ENCODE assay signal across 9 mouse cellular contexts in genomic region chr6:47243863-47244606, GRCm38 (mm10).
DNase-seq lines count a peak whose midpoint lies in the region; ATAC-seq and TF ChIP-seq lines count a peak whose summit lies in the region.
"Had no signal": no experiment of that assay in that cellular context is flagged by ENCODE, and none has a peak within 500 bp of the region (broad histone marks: within the 10 kb centered on the region; RNA-seq: fewer than 3 reads in every experiment).

No protein-coding gene starts in this region.

- H3K4me2 ChIP-seq in kidney, postnatal 0 days (ENCODE audit: low read length): peak overlapping the region; percentile 25
- H3K4me2 ChIP-seq in liver, embryonic 14.5 days (ENCODE audit: low read depth): peak overlapping the region; percentile 31

- WGBS in kidney, postnatal 0 days: 20% methylated on average over 6 of the region's 6 CpGs
- 18% methylated on average over 6 of the region's 6 CpGs for WGBS in liver, embryonic 14.5 days (ENCODE audit: insufficient replicate concordance)

- H3K4me3 ChIP-seq in erythroblast, embryonic 14.5 days (replicated peaks): peak overlapping the region; percentile 62
- H3K4me3 ChIP-seq in kidney, postnatal 0 days (replicated peaks; ENCODE audit: low read depth, low read length): peak overlapping the region; percentile 21; the same call in 1 of the 2 replicates
- peak overlapping the region in 1 of 2 experiments; percentile 37; a peak in 2 of 4 replicates for H3K4me3 ChIP-seq in liver, embryonic 14.5 days (ENCODE audit: insufficient read depth in 1 of 2, low read depth in 2 of 2, low read length in 2 of 2)

- peaks cover 55% of the 10 kb centered on the region for H3K4me1 ChIP-seq in erythroblast, embryonic 14.5 days (ENCODE audit: control insufficient read depth)
- H3K4me1 ChIP-seq in kidney, postnatal 0 days (replicated peaks; ENCODE audit: insufficient read depth, low read length): no peaks in the 10 kb centered on the region
- peaks cover 0 to 9% of the 10 kb centered on the region in 2 experiments; a peak in 2 of 4 replicates for H3K4me1 ChIP-seq in liver, embryonic 14.5 days (replicated peaks; ENCODE audit: control insufficient read depth in 2 of 2, insufficient read depth in 2 of 2, low read length in 1 of 2)

- no peak for TF ChIP-seq EP300 in liver, embryonic 14.5 days (IDR thresholded peaks at IDR 0.05; ENCODE audit: low read depth)

- peak; percentile 93 for DNase-seq in brain, adult 2 months (ENCODE audit: low read depth, low spot score)
- peak; percentile 43 to 88 for DNase-seq in frontal cortex, adult 2 months (ENCODE audit: extremely low spot score in 1 of 2, low spot score in 1 of 2)
- peak; percentile 90 for DNase-seq in kidney, postnatal 0 days (ENCODE audit: low spot score)
- peak; percentile 47 to 60 (median 49) for DNase-seq in liver, embryonic 14.5 days (ENCODE audit: low read depth in 3 of 3, low spot score in 3 of 3)
- DNase-seq in ovary, postnatal 14 days (ENCODE audit: low spot score): peak; percentile 17
- no peak for DNase-seq in spleen, adult 18-20 months

- ATAC-seq in erythroblast, adult 5-6 weeks (replicated peaks; ENCODE audit: low FRiP score, poor library complexity, severe bottlenecking): no peak; the same call in 1 of the 2 replicates
- ATAC-seq in kidney, postnatal 0 days (replicated peaks; ENCODE audit: low FRiP score, low read depth): peak; percentile 66; the same call in 1 of the 2 replicates
- ATAC-seq in liver, embryonic 14.5 days (ENCODE audit: insufficient read depth): peak; percentile 68
- ATAC-seq: Patski had no signal

- no peaks in the 10 kb centered on the region for H3K36me3 ChIP-seq in erythroblast, embryonic 14.5 days (ENCODE audit: control insufficient read depth)
- H3K36me3 ChIP-seq in kidney, postnatal 0 days (ENCODE audit: insufficient read depth, low read length): no peaks in the 10 kb centered on the region
- no peaks in the 10 kb centered on the region for H3K36me3 ChIP-seq in liver, embryonic 14.5 days (replicated peaks; ENCODE audit: control insufficient read depth, insufficient read depth, low read depth)

- no peak overlapping the region for H3K9ac ChIP-seq in kidney, postnatal 0 days (ENCODE audit: low read depth, low read length)
- no peak overlapping the region; the same call in 1 of the 2 replicates for H3K9ac ChIP-seq in liver, embryonic 14.5 days (replicated peaks)

- H3K9me3 ChIP-seq in erythroblast, embryonic 14.5 days (ENCODE audit: control insufficient read depth, low read length): no peaks in the 10 kb centered on the region
- H3K9me3 ChIP-seq in kidney, postnatal 0 days (replicated peaks; ENCODE audit: low read length): no peaks in the 10 kb centered on the region
- no peaks in the 10 kb centered on the region for H3K9me3 ChIP-seq in liver, embryonic 14.5 days (ENCODE audit: control insufficient read depth, low read length)

- no peaks in the 10 kb centered on the region for H3K27me3 ChIP-seq in erythroblast, embryonic 14.5 days (ENCODE audit: control insufficient read depth)
- H3K27me3 ChIP-seq in kidney, postnatal 0 days (ENCODE audit: insufficient read depth, low read length): no peaks in the 10 kb centered on the region
- no peaks in the 10 kb centered on the region for H3K27me3 ChIP-seq in liver, embryonic 14.5 days (ENCODE audit: control insufficient read depth, insufficient read depth, low read length)
- H3K27me3 ChIP-seq: Patski had no signal

- no peak overlapping the region for H3K27ac ChIP-seq in kidney, postnatal 0 days
- no peak overlapping the region for H3K27ac ChIP-seq in liver, embryonic 14.5 days

- TF ChIP-seq CTCF in kidney, postnatal 0 days (IDR thresholded peaks at IDR 0.05; ENCODE audit: low read depth): peak; percentile 29
- TF ChIP-seq CTCF in liver, embryonic 14.5 days (IDR thresholded peaks at IDR 0.05; ENCODE audit: low read depth): no peak

Comparison
In these comparisons a context has a peak if more than half of its experiments do, and no peak if none do; other contexts are left out.
1. DNase-seq: peak in brain, adult 2 months (single experiment), frontal cortex, adult 2 months (2 of 2), kidney, postnatal 0 days (single experiment), liver, embryonic 14.5 days (3 of 3) and ovary, postnatal 14 days (single experiment); none in spleen, adult 18-20 months (0 of 2).